Mouse (Mus musculus): ENCODE data around the gene Elp6.

GRCm38 (mm10) chr9:110330341-110330740 is 25.4 kb downstream of the Elp6 start:
- TF ChIP-seq CTCF (IDR thresholded peaks at IDR 0.05; ENCODE audit: borderline replicate concordance, control insufficient read depth, extremely low read depth, insufficient read depth, low read length, poor library complexity): no peak
- no peak for TF ChIP-seq POLR2A (IDR thresholded peaks at IDR 0.05; ENCODE audit: control insufficient read depth, extremely low read depth, insufficient read depth, low read length, poor library complexity)
